Mouse (Mus musculus): ENCODE measurements around the gene Dhx9.

DNA sequence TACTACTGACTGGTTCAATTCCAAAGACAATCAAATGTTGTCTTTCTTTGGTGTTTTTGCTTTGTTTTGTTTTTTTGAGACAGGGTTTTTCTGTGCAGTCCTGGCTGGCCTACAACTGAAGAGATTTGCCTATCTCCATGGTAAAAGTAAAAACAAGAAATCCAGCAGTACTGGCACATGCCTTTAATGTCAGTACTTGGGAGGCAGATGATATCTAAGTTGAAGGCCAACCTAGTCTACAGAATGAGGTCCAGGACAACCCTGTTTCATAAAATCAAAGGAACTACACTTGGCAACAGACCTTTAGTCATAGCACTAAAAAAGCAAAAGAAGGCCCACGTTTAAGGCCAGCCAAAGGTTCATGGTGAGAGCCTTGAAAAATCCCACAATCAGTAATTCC is 25.7 kb downstream of the Dhx9 start:
- TF ChIP-seq POLR2A (IDR thresholded peaks at IDR 0.05; ENCODE audit: control insufficient read depth in 1 of 2, insufficient read depth in 1 of 2, low read depth in 1 of 2, low read length in 2 of 2, poor library complexity in 1 of 2) = no peak
- TF ChIP-seq EP300 (IDR thresholded peaks at IDR 0.05; ENCODE audit: low read depth in 1 of 2, low read length in 2 of 2) = no peak
- no peak for TF ChIP-seq MAZ (IDR thresholded peaks at IDR 0.05; ENCODE audit: low read depth, low read length)
- no peak for TF ChIP-seq ZC3H11A (IDR thresholded peaks at IDR 0.05; ENCODE audit: low read depth, low read length)
- TF ChIP-seq GATA1 (IDR thresholded peaks at IDR 0.05; ENCODE audit: low read depth, low read length) = no peak
- no peak for TF ChIP-seq CTCF (IDR thresholded peaks at IDR 0.05 in 2 of 3, conservative IDR thresholded peaks at IDR 0.05 in 1 of 3; ENCODE audit: control insufficient read depth in 1 of 3, insufficient read depth in 1 of 3, low read depth in 2 of 3, low read length in 3 of 3, poor library complexity in 1 of 3, severe bottlenecking in 1 of 3)
- TF ChIP-seq MYC (IDR thresholded peaks at IDR 0.05; ENCODE audit: low read depth, low read length) = no peak
- TF ChIP-seq HCFC1 (IDR thresholded peaks at IDR 0.05; ENCODE audit: low read depth, low read length) = no peak
- TF ChIP-seq ZNF384 (IDR thresholded peaks at IDR 0.05; ENCODE audit: low read depth, low read length) = no peak
- no peak for TF ChIP-seq SMC3 (IDR thresholded peaks at IDR 0.05; ENCODE audit: low read depth, low read length)
- TF ChIP-seq CHD2 (IDR thresholded peaks at IDR 0.05; ENCODE audit: low read length) = no peak
- TF ChIP-seq USF1 (IDR thresholded peaks at IDR 0.05; ENCODE audit: low read depth, low read length) = no peak
- TF ChIP-seq POLR2AphosphoS2 (IDR thresholded peaks at IDR 0.05; ENCODE audit: low read length) = no peak; the same call in 1 of the 2 replicates
